Mouse (Mus musculus) ES-Bruce4 (cell line): Measurements from ENCODE around the gene Tsen2. TPM values are rescaled to one million over a fixed set of nuclear protein-coding genes. Genes with fewer than 3 reads are reported as not detected.

ENCODE experiments used
- H3K27ac ChIP-seq: 2 replicates; pipeline ENCODE4 v1.5.1; 2012; ENCODE audit warnings: low read length, inconsistent platforms; ENCODE audit not compliant: insufficient read depth
- H3K27me3 ChIP-seq: 2 replicates; pipeline ENCODE4 v1.6.1; 2012; ENCODE audit warnings: mild to moderate bottlenecking, low read length, inconsistent platforms; ENCODE audit not compliant: control insufficient read depth, poor library complexity, insufficient read depth, severe bottlenecking
- H3K36me3 ChIP-seq: 2 replicates; pipeline ENCODE4 v1.6.1; 2012; ENCODE audit warnings: inconsistent platforms, mild to moderate bottlenecking, low read length, moderate library complexity; ENCODE audit not compliant: control insufficient read depth, poor library complexity, insufficient read depth, severe bottlenecking
- H3K4me1 ChIP-seq: one replicate; pipeline ENCODE4 v1.8.1; 2011; ENCODE audit warnings: low read length; ENCODE audit not compliant: control insufficient read depth, insufficient read depth
- H3K4me3 ChIP-seq: 2 replicates; pipeline ENCODE4 v1.5.1; 2011; ENCODE audit warnings: low read depth, mild to moderate bottlenecking, low read length
- H3K9ac ChIP-seq: 2 replicates; pipeline ENCODE4 v1.6.1; 2012; ENCODE audit warnings: low read depth, mild to moderate bottlenecking, inconsistent platforms; ENCODE audit not compliant: poor library complexity, severe bottlenecking
- H3K9me3 ChIP-seq: replicated peaks from 2 replicates; pipeline ENCODE4 v1.6.1; 2012; ENCODE audit warnings: mild to moderate bottlenecking, low read length, inconsistent platforms; ENCODE audit not compliant: control insufficient read depth, poor library complexity, insufficient read depth, severe bottlenecking
- CTCF ChIP-seq: IDR thresholded peaks from one replicate; pipeline ENCODE4 v1.8.1; 2011; ENCODE audit warnings: low read depth, low read length
- EP300 ChIP-seq: IDR thresholded peaks from 2 replicates; pipeline ENCODE4 v1.6.1; 2011; ENCODE audit warnings: low read depth, low read length; ENCODE audit not compliant: insufficient read depth
- POLR2A ChIP-seq: IDR thresholded peaks from one replicate; pipeline ENCODE4 v1.8.1; 2011; ENCODE audit warnings: low read length; ENCODE audit not compliant: insufficient read depth
- polyA plus RNA-seq: library from polyadenylated mRNA; stranded (reverse); fragments of >200 nt; gene quantifications from 2 replicates; pipeline ENCODE4 v1.2.4, GENCODE M21; 2011; ENCODE audit warnings: low read depth; ENCODE audit not compliant: missing spikeins, insufficient read depth, insufficient read length

Tsen2 gene
- polyA plus RNA-seq, 1 experiment = 28.4 TPM

DNA sequence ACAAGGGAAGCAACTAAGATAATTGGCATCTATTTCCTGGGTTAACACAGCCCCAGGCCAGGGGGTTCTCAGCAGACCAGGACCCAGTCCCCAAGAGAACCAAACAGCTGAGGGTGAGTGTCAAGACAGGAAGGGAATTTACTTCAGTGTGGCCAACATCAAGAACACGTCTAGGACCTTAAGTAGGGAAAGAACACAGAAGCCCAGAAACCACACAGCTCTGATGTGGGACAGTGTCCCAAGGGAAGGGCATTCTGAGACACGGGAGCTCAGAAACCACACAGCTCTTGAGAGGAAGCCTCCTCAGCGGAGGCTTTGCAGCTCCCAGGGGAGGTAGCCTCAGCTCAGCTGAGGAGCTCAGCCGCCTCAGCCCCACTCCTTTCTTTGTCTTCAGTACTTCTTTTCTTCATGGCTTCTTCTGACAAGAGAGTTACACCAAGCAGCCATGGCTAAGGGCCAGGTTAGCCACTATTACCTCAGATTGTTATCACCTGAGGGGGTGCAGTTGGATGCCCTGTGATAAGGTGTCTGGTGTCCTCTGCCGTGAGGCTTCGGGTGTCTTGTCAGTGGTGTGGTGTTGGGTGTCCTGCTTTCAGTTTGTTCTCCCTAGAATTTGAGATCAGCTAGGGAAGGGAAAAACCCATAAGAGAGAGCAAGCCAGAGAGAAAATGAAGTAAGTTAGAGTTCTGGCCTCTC, 39.1 kb downstream of the Tsen2 start:
- Histone ChIP-seq H3K9me3 (no peaks in the 10 kb centered on the region), H3K4me1 (no peaks in the 10 kb centered on the region), H3K27me3 (no peaks in the 10 kb centered on the region), H3K36me3 (no peaks in the 10 kb centered on the region), H3K27ac (no peak overlapping the region), H3K9ac (no peak overlapping the region), H3K4me3 (no peak overlapping the region)
- no peak for TF ChIP-seq CTCF
- TF ChIP-seq POLR2A = no peak
- TF ChIP-seq EP300 = no peak

DNA sequence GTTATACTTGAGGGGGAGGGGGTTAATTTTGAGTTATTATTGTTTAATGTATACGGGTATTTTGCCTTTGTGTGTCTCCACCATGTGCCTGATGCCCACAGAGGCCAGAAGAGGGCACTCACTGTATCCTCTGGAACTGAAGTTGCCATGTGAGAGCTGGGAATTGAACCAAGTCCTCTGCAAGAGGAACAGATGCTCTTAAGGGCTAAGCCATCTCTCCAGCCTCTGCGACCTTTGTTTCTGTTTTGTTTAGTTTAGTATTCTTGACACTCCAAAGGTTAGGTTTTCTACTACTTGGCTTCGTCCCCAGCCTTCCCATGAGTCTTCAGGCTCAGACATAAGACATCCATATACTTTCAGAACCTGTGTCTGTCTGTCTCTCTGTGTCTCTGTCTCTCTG, 39.7 kb downstream of the Tsen2 start:
- TF ChIP-seq EP300 (no peak), POLR2A (no peak), CTCF (no peak)

DNA sequence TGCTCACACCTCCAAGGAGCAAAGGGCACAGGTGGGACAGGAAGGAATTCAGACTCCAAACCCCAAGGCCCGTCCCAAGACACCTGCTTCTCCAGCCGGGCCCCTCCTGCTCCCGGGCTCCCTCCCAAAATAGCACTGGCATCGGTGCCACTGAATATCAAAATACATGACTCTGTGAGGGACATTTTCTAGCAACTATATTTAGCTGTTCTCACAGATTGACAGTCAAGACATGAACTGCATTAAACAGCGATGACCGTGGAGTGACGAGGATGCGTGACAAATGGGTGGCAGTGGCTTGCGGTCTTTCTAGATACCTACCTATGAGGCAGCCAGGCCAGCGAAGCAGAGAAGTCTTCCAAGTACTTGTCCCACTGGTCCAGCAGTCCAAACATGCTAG, 41.9 kb downstream of the Tsen2 start:
- Histone ChIP-seq H3K9ac (no peak overlapping the region), H3K27me3 (no peaks in the 10 kb centered on the region), H3K9me3 (no peaks in the 10 kb centered on the region), H3K4me3 (no peak overlapping the region), H3K4me1 (no peaks in the 10 kb centered on the region), H3K27ac (no peak overlapping the region), H3K36me3 (no peaks in the 10 kb centered on the region)
- TF ChIP-seq CTCF = no peak
- TF ChIP-seq POLR2A = no peak
- no peak for TF ChIP-seq EP300

More for the DNA sequence above, 39.7 kb downstream of the Tsen2 start:
- no peak overlapping the region for H3K9ac ChIP-seq
- no peak overlapping the region for H3K27ac ChIP-seq
- no peaks in the 10 kb centered on the region for H3K27me3 ChIP-seq
- no peaks in the 10 kb centered on the region for H3K4me1 ChIP-seq
- H3K4me3 ChIP-seq = no peak overlapping the region
- H3K36me3 ChIP-seq = no peaks in the 10 kb centered on the region
- H3K9me3 ChIP-seq = no peaks in the 10 kb centered on the region

DNA sequence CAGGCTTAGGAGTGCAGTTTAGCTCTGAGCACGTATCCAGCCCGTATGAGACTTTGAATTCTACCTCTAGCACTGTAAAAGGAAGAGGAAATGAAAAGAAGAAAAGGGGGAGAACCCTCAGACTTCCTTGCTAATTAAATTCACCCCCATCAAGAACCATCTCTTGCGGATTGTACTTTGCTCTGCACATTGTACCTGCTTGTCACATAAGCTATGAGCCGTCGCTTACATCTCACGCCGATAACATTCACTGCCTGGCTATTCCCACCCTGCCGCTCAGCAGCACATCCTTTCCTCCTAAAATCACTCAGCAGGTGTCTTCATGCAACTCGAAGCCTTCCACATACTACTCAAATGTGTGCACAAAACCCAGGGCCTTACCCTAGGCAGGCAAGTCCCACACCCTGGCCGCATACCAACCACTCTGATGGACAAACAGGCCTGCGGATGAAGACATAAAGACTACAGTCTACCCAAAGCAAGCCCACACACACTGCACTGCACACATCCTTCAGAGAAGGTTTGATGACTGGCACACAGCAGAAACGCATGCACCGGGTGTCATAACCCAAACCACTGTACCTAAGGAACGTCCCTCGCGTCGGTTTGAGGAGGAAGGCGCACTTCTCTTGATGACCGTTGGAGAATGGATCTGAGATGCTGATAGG, 47.4 kb downstream of the Tsen2 start:
- Histone ChIP-seq H3K9ac (no peak overlapping the region), H3K9me3 (no peaks in the 10 kb centered on the region), H3K4me1 (no peaks in the 10 kb centered on the region), H3K4me3 (no peak overlapping the region), H3K27me3 (no peaks in the 10 kb centered on the region), H3K27ac (no peak overlapping the region), H3K36me3 (no peaks in the 10 kb centered on the region)
- TF ChIP-seq CTCF = no peak
- no peak for TF ChIP-seq POLR2A

DNA sequence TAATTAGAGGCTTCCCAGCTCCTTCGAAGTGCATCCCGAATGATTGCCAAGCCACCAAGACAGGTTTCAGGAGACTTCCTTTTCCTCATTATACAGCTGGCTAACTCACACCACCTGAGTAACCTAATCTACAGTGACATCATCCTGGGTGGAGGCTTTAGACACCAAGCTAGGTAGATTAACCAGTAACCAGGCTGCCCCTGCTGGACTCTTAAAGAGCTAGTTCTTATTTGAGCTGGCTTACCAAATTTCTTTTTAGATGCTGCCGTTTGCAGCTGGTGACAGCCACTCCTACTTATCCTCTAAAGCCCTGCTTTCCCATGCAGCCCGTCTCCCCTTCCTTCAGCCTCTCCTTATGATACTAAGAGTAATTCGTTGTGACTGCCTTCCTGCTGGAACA, 48.0 kb downstream of the Tsen2 start, which contains the start of gene Mkrn2os:
Gene Mkrn2os (minus strand): TSS at position 119 of the 400 bp plus-strand sequence.
- H3K4me3 ChIP-seq = no peak within 1 kb of the TSS
- no peaks in the 10 kb centered on the region for H3K9me3 ChIP-seq
- H3K27me3 ChIP-seq = no peaks in the 10 kb centered on the region
- no peaks in the 10 kb centered on the region for H3K36me3 ChIP-seq
- no peaks in the 10 kb centered on the region for H3K4me1 ChIP-seq
- H3K27ac ChIP-seq = no peak within 1 kb of the TSS
- no peak within 1 kb of the TSS for H3K9ac ChIP-seq
- TF ChIP-seq EP300 (no peak), CTCF (no peak), POLR2A (no peak)

DNA sequence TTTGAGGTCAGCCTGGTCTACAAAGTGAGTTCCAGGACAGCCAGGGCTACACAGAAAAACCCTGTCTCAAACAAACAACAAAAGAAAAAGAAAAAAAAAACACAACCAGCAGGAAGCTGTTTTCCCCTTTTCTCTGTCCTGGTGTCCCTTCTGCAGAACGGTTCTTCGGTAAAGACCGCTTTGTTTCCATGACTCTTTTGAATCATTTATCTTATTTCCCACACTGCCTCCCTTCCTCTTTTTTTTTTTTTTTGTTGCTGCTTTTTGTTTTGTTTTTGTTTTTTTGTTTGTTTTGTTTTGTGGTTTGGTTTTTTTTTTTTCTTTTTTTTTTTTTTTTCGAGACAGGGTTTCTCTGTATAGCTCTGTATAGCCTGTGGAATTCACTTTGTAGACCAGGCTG, 48.8 kb downstream of the Tsen2 start:
- Histone ChIP-seq H3K27ac (no peak overlapping the region), H3K27me3 (no peaks in the 10 kb centered on the region), H3K9ac (no peak overlapping the region), H3K4me3 (no peak overlapping the region), H3K9me3 (no peaks in the 10 kb centered on the region), H3K36me3 (no peaks in the 10 kb centered on the region), H3K4me1 (no peaks in the 10 kb centered on the region)
- TF ChIP-seq POLR2A (no peak), EP300 (no peak), CTCF (no peak)
